ENCODE assay signal across 8 mouse cellular contexts in genomic region chr2:33203284-33203683, GRCm38 (mm10). TPM values are rescaled to one million over a fixed set of nuclear protein-coding genes. Genes with fewer than 3 reads are reported as not detected.
DNase-seq lines count a peak whose midpoint lies in the region; ATAC-seq and TF ChIP-seq lines count a peak whose summit lies in the region.

No protein-coding gene starts in this region.

- H3K4me1 ChIP-seq in heart, embryonic 15.5 days (replicated peaks) = peaks cover 80% of the 10 kb centered on the region
- H3K4me1 ChIP-seq in midbrain, embryonic 14.5 days (ENCODE audit: control insufficient read depth, insufficient read depth, low read length) = peaks cover 18% of the 10 kb centered on the region

- WGBS in heart, embryonic 15.5 days = 21% methylated on average over 6 of the region's 6 CpGs
- 52% methylated on average over 6 of the region's 6 CpGs for WGBS in midbrain, embryonic 14.5 days

- H3K4me3 ChIP-seq in C2C12 (ENCODE audit: insufficient read depth, poor library complexity, severe bottlenecking) = no peak overlapping the region
- no peak overlapping the region for H3K4me3 ChIP-seq in heart, embryonic 15.5 days
- no peak overlapping the region for H3K4me3 ChIP-seq in midbrain, embryonic 14.5 days (replicated peaks; ENCODE audit: low read depth, low read length)

- no peaks in the 10 kb centered on the region for H3K79me3 ChIP-seq in C2C12 (ENCODE audit: low read depth)

- DNase-seq in gastrocnemius, postnatal 25 days = peak; percentile 62
- no peak for DNase-seq in gastrocnemius, postnatal 10 days
- peak; percentile 42 for DNase-seq in midbrain, embryonic 14.5 days
- no peak for DNase-seq in left cerebral cortex, adult 18-20 months (ENCODE audit: low spot score in 2 of 2)
- no peak for DNase-seq in urinary bladder, postnatal 36 days (ENCODE audit: low spot score in 2 of 2)
- no peak for DNase-seq in urinary bladder, postnatal 10 days (ENCODE audit: low spot score)

- no peaks in the 10 kb centered on the region for H3K27me3 ChIP-seq in C2C12 (ENCODE audit: control insufficient read depth, insufficient read depth, insufficient read length)
- H3K27me3 ChIP-seq in heart, embryonic 15.5 days = no peaks in the 10 kb centered on the region
- H3K27me3 ChIP-seq in midbrain, embryonic 14.5 days (ENCODE audit: control insufficient read depth, insufficient read depth, low read length) = no peaks in the 10 kb centered on the region

- H3K9me3 ChIP-seq in heart, embryonic 15.5 days (replicated peaks) = no peaks in the 10 kb centered on the region
- no peaks in the 10 kb centered on the region for H3K9me3 ChIP-seq in midbrain, embryonic 14.5 days (ENCODE audit: control insufficient read depth, low read length)

- no peaks in the 10 kb centered on the region for H3K79me2 ChIP-seq in C2C12 (ENCODE audit: control insufficient read depth, insufficient read depth)

- ATAC-seq in heart, embryonic 15.5 days (replicated peaks; ENCODE audit: insufficient number of reproducible peaks, insufficient read depth, low FRiP score, low read depth) = no peak; the same call in 1 of the 2 replicates
- no peak for ATAC-seq in midbrain, embryonic 14.5 days (ENCODE audit: low FRiP score, low TSS enrichment)

- no peak for TF ChIP-seq CTCF in C2C12 (IDR thresholded peaks at IDR 0.05; ENCODE audit: control insufficient read depth, insufficient read depth, insufficient read length)

- peak overlapping the region; percentile 73 for H3K27ac ChIP-seq in heart, embryonic 15.5 days
- peak overlapping the region; percentile 22; the same call in 1 of the 2 replicates for H3K27ac ChIP-seq in midbrain, embryonic 14.5 days (replicated peaks; ENCODE audit: low read depth, low read length)

- H3K4me2 ChIP-seq in heart, embryonic 15.5 days = no peak overlapping the region
- H3K4me2 ChIP-seq in midbrain, embryonic 14.5 days (ENCODE audit: low read length) = no peak overlapping the region

- H3K9ac ChIP-seq in heart, embryonic 15.5 days = no peak overlapping the region
- H3K9ac ChIP-seq in midbrain, embryonic 14.5 days (replicated peaks; ENCODE audit: low read length) = no peak overlapping the region

- H3K36me3 ChIP-seq in C2C12 (ENCODE audit: control insufficient read depth, insufficient read depth) = no peaks in the 10 kb centered on the region
- no peaks in the 10 kb centered on the region for H3K36me3 ChIP-seq in heart, embryonic 15.5 days
- H3K36me3 ChIP-seq in midbrain, embryonic 14.5 days (ENCODE audit: control insufficient read depth, insufficient read depth, low read length) = no peaks in the 10 kb centered on the region

- H3ac ChIP-seq in C2C12 (ENCODE audit: control insufficient read depth, insufficient read length, low read depth) = peak overlapping the region; percentile 14

TF ChIP-seq in C2C12, 6 proteins besides CTCF, POLR2A, EP300 and RAD21:
- TF ChIP-seq MYOD1 (IDR thresholded peaks at IDR 0.05; ENCODE audit: control insufficient read depth, insufficient read length, low read depth) (no peak), MAX (IDR thresholded peaks at IDR 0.05) (peak; percentile 68), FOSL1 (IDR thresholded peaks at IDR 0.05; ENCODE audit: insufficient read depth, low read length, poor library complexity, severe bottlenecking) (peak; percentile 22)

RNA-seq across cellular contexts. Expression of gene Angptl2, which starts 12.6 kb away (rescaled TPM):
- total RNA-seq in gastrocnemius, postnatal 25 days (2021) = 10 to 100 TPM; 64.2 to 68.7 TPM
- total RNA-seq in gastrocnemius, postnatal 10 days (2021) = 100 to 1,000 TPM; 258 to 272 TPM
- polyA plus RNA-seq in C2C12 (2012; fragmentation: generic; extraction: Trizol) = 162 TPM
- polyA plus RNA-seq in heart, embryonic 15.5 days (2015; fragmentation: Nextera tagmentation; extraction: Ambion mirVana) = 59.1 and 77.0 TPM in 2 replicates
- 2.1 and 10.1 TPM in 2 replicates for polyA plus RNA-seq in midbrain, embryonic 14.5 days (2014; fragmentation: Nextera tagmentation; extraction: Ambion mirVana)
- 1 to 10 TPM; 2.5 TPM for total RNA-seq in left cerebral cortex, adult 18-20 months (2021)

Comparison
In these comparisons a context has a peak if more than half of its experiments do, and no peak if none do; other contexts are left out.
1. DNase-seq: peak in gastrocnemius, postnatal 25 days (single experiment) and midbrain, embryonic 14.5 days (single experiment); none in gastrocnemius, postnatal 10 days (single experiment), left cerebral cortex, adult 18-20 months (0 of 2), urinary bladder, postnatal 36 days (0 of 2) and urinary bladder, postnatal 10 days (single experiment).
2. RNA of gene Angptl2, which starts 12.6 kb away (total RNA-seq): 258 to 272 TPM in gastrocnemius, postnatal 10 days and 64.2 to 68.7 TPM in gastrocnemius, postnatal 25 days; 2.5 TPM in left cerebral cortex, adult 18-20 months; every median in the first group is over 10 times any median in the second.